Mouse (Mus musculus): ENCODE results near the gene Ppp1r1b. TPM values are rescaled to one million over a fixed set of nuclear protein-coding genes. Genes with fewer than 3 reads are reported as not detected.

Ppp1r1b gene
- polyA plus RNA-seq, 1 experiment from 2014 or later, result 0.31 TPM

- DNase-seq (ENCODE audit: low spot score) (no peak), ATAC-seq (replicated peaks; ENCODE audit: insufficient number of reproducible peaks, low FRiP score, low TSS enrichment, low read depth) (no peak)
- WGBS, result 5% methylated on average over 2 of the region's 2 CpGs
- H3K9me3 ChIP-seq (replicated peaks; ENCODE audit: control insufficient read depth, low read length), result no peaks in the 10 kb centered on the region
- H3K9ac ChIP-seq (replicated peaks; ENCODE audit: low read length), result no peak overlapping the region
- H3K4me2 ChIP-seq (ENCODE audit: low read depth, low read length), result no peak overlapping the region
- no peak overlapping the region for H3K27ac ChIP-seq (replicated peaks; ENCODE audit: low read depth, low read length)
- H3K4me3 ChIP-seq (ENCODE audit: low read depth, low read length), result no peak overlapping the region
- H3K4me1 ChIP-seq (ENCODE audit: control insufficient read depth, insufficient read depth, low read length), result no peaks in the 10 kb centered on the region
- no peaks in the 10 kb centered on the region for H3K36me3 ChIP-seq (replicated peaks; ENCODE audit: control insufficient read depth, insufficient read depth, low read depth, low read length)
- peaks cover 86% of the 10 kb centered on the region for H3K27me3 ChIP-seq (ENCODE audit: control insufficient read depth, insufficient read depth, low read length)
These were observed 28.3 kb upstream of the Ppp1r1b start for GRCm38 (mm10) chr11:98319944-98320343.

- whole genome bisulfite sequencing, result 9% methylated on average over 12 of the region's 12 CpGs
- Histone ChIP-seq H3K36me3 (replicated peaks; ENCODE audit: control insufficient read depth, insufficient read depth, low read depth, low read length) (no peaks in the 10 kb centered on the region), H3K4me1 (ENCODE audit: control insufficient read depth, insufficient read depth, low read length) (no peaks in the 10 kb centered on the region), H3K27me3 (ENCODE audit: control insufficient read depth, insufficient read depth, low read length) (peaks cover 90% of the 10 kb centered on the region), H3K4me3 (ENCODE audit: low read depth, low read length) (no peak overlapping the region), H3K9me3 (replicated peaks; ENCODE audit: control insufficient read depth, low read length) (no peaks in the 10 kb centered on the region), H3K4me2 (ENCODE audit: low read depth, low read length) (no peak overlapping the region), H3K27ac (replicated peaks; ENCODE audit: low read depth, low read length) (no peak overlapping the region), H3K9ac (replicated peaks; ENCODE audit: low read length) (no peak overlapping the region)
- DNase-seq (ENCODE audit: low spot score) (no peak), ATAC-seq (replicated peaks; ENCODE audit: insufficient number of reproducible peaks, low FRiP score, low TSS enrichment, low read depth) (no peak)
These were observed 27.8 kb upstream of the Ppp1r1b start for GRCm38 (mm10) chr11:98320381-98320780.

GRCm38 (mm10) chr11:98320806-98321676 lies 27.2 kb upstream of the Ppp1r1b start:
- H3K36me3 ChIP-seq (replicated peaks; ENCODE audit: control insufficient read depth, insufficient read depth, low read depth, low read length), result no peaks in the 10 kb centered on the region
- H3K9ac ChIP-seq (replicated peaks; ENCODE audit: low read length), result no peak overlapping the region
- no peaks in the 10 kb centered on the region for H3K9me3 ChIP-seq (replicated peaks; ENCODE audit: control insufficient read depth, low read length)
- ATAC-seq (replicated peaks; ENCODE audit: insufficient number of reproducible peaks, low FRiP score, low TSS enrichment, low read depth), result no peak
- peaks cover 96% of the 10 kb centered on the region for H3K27me3 ChIP-seq (ENCODE audit: control insufficient read depth, insufficient read depth, low read length)
- H3K27ac ChIP-seq (replicated peaks; ENCODE audit: low read depth, low read length), result no peak overlapping the region
- 2% methylated on average over 30 of the region's 30 CpGs for WGBS
- H3K4me3 ChIP-seq (ENCODE audit: low read depth, low read length), result no peak overlapping the region
- DNase-seq (ENCODE audit: low spot score), result no peak
- no peaks in the 10 kb centered on the region for H3K4me1 ChIP-seq (ENCODE audit: control insufficient read depth, insufficient read depth, low read length)
- H3K4me2 ChIP-seq (ENCODE audit: low read depth, low read length), result no peak overlapping the region

GRCm38 (mm10) chr11:98321677-98322003 lies 26.6 kb upstream of the Ppp1r1b start:
- Histone ChIP-seq H3K4me1 (ENCODE audit: control insufficient read depth, insufficient read depth, low read length) (no peaks in the 10 kb centered on the region), H3K4me3 (ENCODE audit: low read depth, low read length) (no peak overlapping the region), H3K4me2 (ENCODE audit: low read depth, low read length) (no peak overlapping the region), H3K27me3 (ENCODE audit: control insufficient read depth, insufficient read depth, low read length) (peaks cover 94% of the 10 kb centered on the region), H3K9ac (replicated peaks; ENCODE audit: low read length) (no peak overlapping the region), H3K27ac (replicated peaks; ENCODE audit: low read depth, low read length) (no peak overlapping the region), H3K9me3 (replicated peaks; ENCODE audit: control insufficient read depth, low read length) (no peaks in the 10 kb centered on the region), H3K36me3 (replicated peaks; ENCODE audit: control insufficient read depth, insufficient read depth, low read depth, low read length) (no peaks in the 10 kb centered on the region)
- DNase-seq (ENCODE audit: low spot score) (no peak), ATAC-seq (replicated peaks; ENCODE audit: insufficient number of reproducible peaks, low FRiP score, low TSS enrichment, low read depth) (no peak)
- WGBS, result 3% methylated on average over 5 of the region's 5 CpGs

GRCm38 (mm10) chr11:98322159-98322558 lies 26.0 kb upstream of the Ppp1r1b start:
- WGBS, result 5% methylated on average over 1 of the region's 1 CpGs
- H3K4me3 ChIP-seq (ENCODE audit: low read depth, low read length), result no peak overlapping the region
- DNase-seq (ENCODE audit: low spot score), result no peak
- no peak overlapping the region for H3K9ac ChIP-seq (replicated peaks; ENCODE audit: low read length)
- H3K27ac ChIP-seq (replicated peaks; ENCODE audit: low read depth, low read length), result no peak overlapping the region
- H3K36me3 ChIP-seq (replicated peaks; ENCODE audit: control insufficient read depth, insufficient read depth, low read depth, low read length), result no peaks in the 10 kb centered on the region
- no peak for ATAC-seq (replicated peaks; ENCODE audit: insufficient number of reproducible peaks, low FRiP score, low TSS enrichment, low read depth)
- no peaks in the 10 kb centered on the region for H3K9me3 ChIP-seq (replicated peaks; ENCODE audit: control insufficient read depth, low read length)
- H3K4me1 ChIP-seq (ENCODE audit: control insufficient read depth, insufficient read depth, low read length), result no peaks in the 10 kb centered on the region
- H3K4me2 ChIP-seq (ENCODE audit: low read depth, low read length), result no peak overlapping the region
- peaks cover 94% of the 10 kb centered on the region for H3K27me3 ChIP-seq (ENCODE audit: control insufficient read depth, insufficient read depth, low read length)

GRCm38 (mm10) chr11:98323136-98323866 lies 24.9 kb upstream of the Ppp1r1b start:
- H3K9ac ChIP-seq (replicated peaks; ENCODE audit: low read length), result no peak overlapping the region
- no peak overlapping the region for H3K27ac ChIP-seq (replicated peaks; ENCODE audit: low read depth, low read length)
- DNase-seq (ENCODE audit: low spot score), result no peak
- no peaks in the 10 kb centered on the region for H3K9me3 ChIP-seq (replicated peaks; ENCODE audit: control insufficient read depth, low read length)
- H3K4me3 ChIP-seq (ENCODE audit: low read depth, low read length), result no peak overlapping the region
- H3K27me3 ChIP-seq (ENCODE audit: control insufficient read depth, insufficient read depth, low read length), result peaks cover 94% of the 10 kb centered on the region
- peaks cover 9% of the 10 kb centered on the region; the same call in 1 of the 2 replicates for H3K4me1 ChIP-seq (ENCODE audit: control insufficient read depth, insufficient read depth, low read length)
- ATAC-seq (replicated peaks; ENCODE audit: insufficient number of reproducible peaks, low FRiP score, low TSS enrichment, low read depth), result no peak
- 5% methylated on average over 9 of the region's 10 CpGs for WGBS
- no peaks in the 10 kb centered on the region for H3K36me3 ChIP-seq (replicated peaks; ENCODE audit: control insufficient read depth, insufficient read depth, low read depth, low read length)
- no peak overlapping the region for H3K4me2 ChIP-seq (ENCODE audit: low read depth, low read length)

- no peak overlapping the region for H3K27ac ChIP-seq (replicated peaks; ENCODE audit: low read depth, low read length)
- H3K4me3 ChIP-seq (ENCODE audit: low read depth, low read length), result no peak overlapping the region
- no peaks in the 10 kb centered on the region for H3K36me3 ChIP-seq (replicated peaks; ENCODE audit: control insufficient read depth, insufficient read depth, low read depth, low read length)
- H3K4me2 ChIP-seq (ENCODE audit: low read depth, low read length), result no peak overlapping the region
- WGBS, result under 1% methylated on average over 9 of the region's 9 CpGs
- peaks cover 94% of the 10 kb centered on the region for H3K27me3 ChIP-seq (ENCODE audit: control insufficient read depth, insufficient read depth, low read length)
- H3K9me3 ChIP-seq (replicated peaks; ENCODE audit: control insufficient read depth, low read length), result no peaks in the 10 kb centered on the region
- peak; percentile 69 for DNase-seq (ENCODE audit: low spot score)
- no peak for ATAC-seq (replicated peaks; ENCODE audit: insufficient number of reproducible peaks, low FRiP score, low TSS enrichment, low read depth)
- no peak overlapping the region for H3K9ac ChIP-seq (replicated peaks; ENCODE audit: low read length)
- peaks cover 10% of the 10 kb centered on the region; the same call in 1 of the 2 replicates for H3K4me1 ChIP-seq (ENCODE audit: control insufficient read depth, insufficient read depth, low read length)
These were observed 24.3 kb upstream of the Ppp1r1b start for GRCm38 (mm10) chr11:98323933-98324332.

All from embryonic facial prominence, embryonic 11.5 days (tissue).